Mouse (Mus musculus): ENCODE results near the gene Atp5d. TPM values are rescaled to one million over a fixed set of nuclear protein-coding genes. Genes with fewer than 3 reads are reported as not detected.
A peak's percentile ranks its signal among the peaks of the same experiment; 100 is the strongest.

The Atp5d gene
- polyA plus RNA-seq, 1 experiment from 2014 or later, result 401 TPM

DNA sequence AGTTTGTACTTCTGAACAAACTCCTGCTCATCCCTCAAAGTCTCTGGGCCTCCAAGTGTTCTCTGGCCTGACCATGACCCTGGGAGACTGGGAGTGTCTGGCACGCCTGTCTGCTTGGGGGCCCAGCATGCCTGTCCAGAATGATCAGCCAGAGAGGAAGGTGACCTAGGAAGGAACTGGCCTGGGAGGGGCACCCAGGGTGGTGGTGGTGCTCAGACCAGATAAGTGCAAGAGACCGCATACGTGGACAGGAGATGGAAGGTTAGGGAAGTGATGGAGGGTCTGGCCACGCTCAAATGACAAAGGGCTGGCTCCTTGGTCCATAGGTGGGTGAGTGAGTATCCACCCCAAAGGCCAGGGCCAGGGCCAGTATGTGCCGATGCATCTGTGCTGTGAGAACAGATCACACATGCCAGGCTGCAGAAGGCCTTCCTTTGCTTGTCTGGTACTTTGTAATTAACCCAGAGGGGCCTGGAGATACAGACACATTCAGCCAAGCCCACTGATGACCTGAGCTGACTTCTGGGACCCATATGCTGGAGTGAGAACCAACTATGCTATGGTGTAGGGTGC is 8.8 kb downstream of the Atp5d start:
- peaks cover 16% of the 10 kb centered on the region for H3K4me1 ChIP-seq (replicated peaks; ENCODE audit: control insufficient read depth, insufficient read depth, low read length)
- WGBS, result 75% methylated on average over 5 of the region's 5 CpGs
- peak overlapping the region; percentile 100 for H3K27ac ChIP-seq (ENCODE audit: low read depth, low read length)
- H3K9ac ChIP-seq (ENCODE audit: low read length), result peak overlapping the region; percentile 95; the same call in 1 of the 2 replicates
- H3K36me3 ChIP-seq (ENCODE audit: control insufficient read depth, insufficient read depth, low read length), result peaks cover 7% of the 10 kb centered on the region
- H3K9me3 ChIP-seq (ENCODE audit: control insufficient read depth, low read length), result no peaks in the 10 kb centered on the region
- H3K4me2 ChIP-seq (ENCODE audit: low read depth, low read length, severe bottlenecking), result peak overlapping the region; percentile 65
- H3K4me3 ChIP-seq (ENCODE audit: low read depth, low read length), result peak overlapping the region; percentile 99
- ATAC-seq (replicated peaks; ENCODE audit: low FRiP score) (no peak), DNase-seq (ENCODE audit: low spot score) (peak; percentile 61)
- no peaks in the 10 kb centered on the region for H3K27me3 ChIP-seq (ENCODE audit: control insufficient read depth, insufficient read depth, low read length)

- H3K36me3 ChIP-seq (ENCODE audit: control insufficient read depth, insufficient read depth, low read length), result peaks cover 10% of the 10 kb centered on the region
Observed at GRCm38 (mm10) chr10:80147719-80148601, 9.5 kb downstream of the Atp5d start, which contains the start of gene Midn. Gene Midn (plus strand): TSS chr10:80148272.

GRCm38 (mm10) chr10:80148610-80149290 is 10.3 kb downstream of the Atp5d start:
- DNase-seq (ENCODE audit: low spot score), result peak; percentile 97
- peak; percentile 45 for ATAC-seq (replicated peaks; ENCODE audit: low FRiP score)
- peak overlapping the region; percentile 99 for H3K4me3 ChIP-seq (ENCODE audit: low read depth, low read length)
- H3K27ac ChIP-seq (ENCODE audit: low read depth, low read length), result peak overlapping the region; percentile 100
- H3K9ac ChIP-seq (ENCODE audit: low read length), result peak overlapping the region; percentile 95
- peaks cover 26% of the 10 kb centered on the region for H3K4me1 ChIP-seq (replicated peaks; ENCODE audit: control insufficient read depth, insufficient read depth, low read length)
- no peaks in the 10 kb centered on the region for H3K27me3 ChIP-seq (ENCODE audit: control insufficient read depth, insufficient read depth, low read length)
- peak overlapping the region; percentile 65 for H3K4me2 ChIP-seq (ENCODE audit: low read depth, low read length, severe bottlenecking)
- H3K36me3 ChIP-seq (ENCODE audit: control insufficient read depth, insufficient read depth, low read length), result peaks cover 18% of the 10 kb centered on the region
- under 1% methylated on average over 56 of the region's 57 CpGs for WGBS
- no peaks in the 10 kb centered on the region for H3K9me3 ChIP-seq (ENCODE audit: control insufficient read depth, low read length)

More at GRCm38 (mm10) chr10:80147719-80148601, 9.5 kb downstream of the Atp5d start, which contains the start of gene Midn:
- Histone ChIP-seq H3K9me3 (ENCODE audit: control insufficient read depth, low read length) (no peaks in the 10 kb centered on the region), H3K27me3 (ENCODE audit: control insufficient read depth, insufficient read depth, low read length) (no peaks in the 10 kb centered on the region), H3K9ac (ENCODE audit: low read length) (peak within 1 kb of the TSS; percentile 95), H3K4me1 (replicated peaks; ENCODE audit: control insufficient read depth, insufficient read depth, low read length) (peaks cover 19% of the 10 kb centered on the region), H3K27ac (ENCODE audit: low read depth, low read length) (peak within 1 kb of the TSS; percentile 100), H3K4me3 (ENCODE audit: low read depth, low read length) (peak within 1 kb of the TSS; percentile 99), H3K4me2 (ENCODE audit: low read depth, low read length, severe bottlenecking) (peak within 1 kb of the TSS; percentile 65)
- DNase-seq (ENCODE audit: low spot score) (peak; percentile 88), ATAC-seq (replicated peaks; ENCODE audit: low FRiP score) (peak; percentile 28)
- WGBS, result under 1% methylated on average over 37 of the region's 42 CpGs

- DNase-seq (ENCODE audit: low spot score) (peak; percentile 99), ATAC-seq (replicated peaks; ENCODE audit: low FRiP score) (peak; percentile 80)
- under 1% methylated on average over 88 of the region's 88 CpGs for WGBS
- Histone ChIP-seq H3K9ac (ENCODE audit: low read length) (peak overlapping the region; percentile 100), H3K4me2 (ENCODE audit: low read depth, low read length, severe bottlenecking) (peak overlapping the region; percentile 73), H3K36me3 (ENCODE audit: control insufficient read depth, insufficient read depth, low read length) (peaks cover 23% of the 10 kb centered on the region), H3K4me1 (replicated peaks; ENCODE audit: control insufficient read depth, insufficient read depth, low read length) (peaks cover 33% of the 10 kb centered on the region), H3K27me3 (ENCODE audit: control insufficient read depth, insufficient read depth, low read length) (no peaks in the 10 kb centered on the region), H3K4me3 (ENCODE audit: low read depth, low read length) (peak overlapping the region; percentile 99), H3K27ac (ENCODE audit: low read depth, low read length) (peak overlapping the region; percentile 100), H3K9me3 (ENCODE audit: control insufficient read depth, low read length) (no peaks in the 10 kb centered on the region)
Observed at GRCm38 (mm10) chr10:80149291-80150225, 11.1 kb downstream of the Atp5d start.

DNA sequence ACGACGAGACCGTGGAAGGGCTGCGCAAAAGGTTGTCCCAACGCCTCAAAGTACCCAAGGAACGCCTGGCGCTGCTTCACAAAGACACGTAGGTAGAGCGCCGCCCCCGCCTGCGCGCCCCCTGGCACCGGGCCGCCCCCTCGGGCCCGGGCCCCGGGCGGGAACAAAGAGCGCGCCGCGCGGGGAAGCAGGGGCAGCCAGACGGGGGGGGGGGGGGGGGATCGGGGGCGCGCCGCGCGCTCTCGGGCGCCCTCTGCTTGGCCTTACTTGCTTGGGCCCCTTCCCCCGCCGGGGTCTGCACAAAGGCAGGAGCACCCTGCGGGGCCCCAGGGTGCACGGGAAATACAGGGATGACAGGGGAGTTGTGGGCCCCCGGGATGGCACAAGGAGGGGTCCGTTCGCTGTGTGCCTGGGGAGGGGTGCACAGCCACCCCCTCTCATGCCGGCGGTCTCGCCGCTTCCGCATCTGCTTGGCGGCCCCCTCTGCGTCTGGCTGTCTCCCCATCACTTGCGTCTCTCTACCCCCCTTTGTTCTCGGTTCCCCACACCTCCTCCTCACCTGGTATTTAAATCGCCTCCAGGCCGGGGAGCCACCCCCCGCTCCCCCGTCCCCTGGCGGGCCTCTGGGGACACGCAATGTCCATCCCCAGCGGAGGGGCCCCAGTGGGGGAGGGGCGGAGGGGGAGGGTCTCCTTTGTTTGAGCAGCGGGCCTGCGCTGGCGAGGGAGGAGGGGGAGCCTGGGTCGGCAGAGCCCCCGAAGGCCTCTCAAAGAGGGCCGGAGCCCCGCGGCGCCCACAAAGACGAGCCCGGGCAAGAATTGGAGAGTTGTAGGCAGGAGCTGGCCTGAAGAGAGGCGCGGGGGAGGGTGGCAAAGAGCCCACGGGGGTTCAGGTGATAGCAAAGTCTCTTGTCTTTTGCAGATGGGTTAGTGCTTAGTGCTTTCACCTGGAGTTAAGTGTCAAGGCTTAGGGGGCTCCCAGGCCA is 12.1 kb downstream of the Atp5d start:
- Histone ChIP-seq H3K9ac (ENCODE audit: low read length) (peak overlapping the region; percentile 100), H3K27me3 (ENCODE audit: control insufficient read depth, insufficient read depth, low read length) (no peaks in the 10 kb centered on the region), H3K9me3 (ENCODE audit: control insufficient read depth, low read length) (no peaks in the 10 kb centered on the region), H3K36me3 (ENCODE audit: control insufficient read depth, insufficient read depth, low read length) (peaks cover 33% of the 10 kb centered on the region), H3K27ac (ENCODE audit: low read depth, low read length) (peak overlapping the region; percentile 99), H3K4me1 (replicated peaks; ENCODE audit: control insufficient read depth, insufficient read depth, low read length) (peaks cover 39% of the 10 kb centered on the region), H3K4me3 (ENCODE audit: low read depth, low read length) (peak overlapping the region; percentile 99), H3K4me2 (ENCODE audit: low read depth, low read length, severe bottlenecking) (peak overlapping the region; percentile 73)
- ATAC-seq (replicated peaks; ENCODE audit: low FRiP score) (peak; percentile 22), DNase-seq (ENCODE audit: low spot score) (peak; percentile 97)
- under 1% methylated on average over 55 of the region's 71 CpGs for WGBS

DNA sequence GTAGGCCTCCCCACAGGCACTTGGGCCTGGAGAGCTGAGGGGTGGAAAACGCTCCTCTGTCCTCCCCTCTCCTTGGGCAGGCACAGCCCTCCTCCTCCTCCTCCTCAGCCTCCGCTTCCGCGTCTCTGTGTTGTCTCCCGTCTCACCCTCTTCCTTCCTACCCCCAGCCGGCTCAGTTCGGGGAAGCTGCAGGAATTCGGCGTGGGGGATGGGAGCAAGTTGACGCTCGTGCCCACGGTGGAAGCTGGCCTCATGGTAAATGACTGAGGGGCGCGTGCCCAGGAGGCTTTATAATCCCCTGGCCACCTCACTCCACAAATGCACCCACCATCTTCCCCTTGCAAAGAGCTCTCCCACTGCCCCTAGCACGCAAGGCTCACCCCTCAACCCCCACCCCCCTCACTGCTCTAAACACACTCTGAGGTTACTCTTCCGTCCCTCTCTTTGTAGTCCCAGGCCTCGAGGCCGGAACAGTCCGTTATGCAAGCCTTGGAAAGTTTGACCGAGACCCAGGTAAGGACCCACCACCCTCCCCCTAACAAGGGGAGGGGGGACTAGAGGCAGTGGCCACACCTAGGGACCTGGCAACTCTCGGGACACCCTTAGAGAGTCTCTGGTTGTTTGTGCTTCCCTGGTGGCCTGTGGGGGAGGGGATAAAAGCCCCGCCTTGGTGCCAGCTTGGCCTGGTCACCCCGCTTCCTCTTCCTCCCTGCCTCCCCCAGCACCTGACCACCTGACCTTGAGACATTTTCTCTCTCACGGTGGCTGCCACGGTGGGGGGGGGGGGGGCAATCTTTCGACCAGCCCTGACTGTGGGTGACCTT is 13.0 kb downstream of the Atp5d start:
- H3K4me1 ChIP-seq (replicated peaks; ENCODE audit: control insufficient read depth, insufficient read depth, low read length), result peaks cover 43% of the 10 kb centered on the region
- peak overlapping the region; percentile 99 for H3K4me3 ChIP-seq (ENCODE audit: low read depth, low read length)
- 1% methylated on average over 26 of the region's 26 CpGs for WGBS
- DNase-seq (ENCODE audit: low spot score) (peak; percentile 80), ATAC-seq (replicated peaks; ENCODE audit: low FRiP score) (no peak)
- H3K27me3 ChIP-seq (ENCODE audit: control insufficient read depth, insufficient read depth, low read length), result no peaks in the 10 kb centered on the region
- peak overlapping the region; percentile 73 for H3K4me2 ChIP-seq (ENCODE audit: low read depth, low read length, severe bottlenecking)
- H3K36me3 ChIP-seq (ENCODE audit: control insufficient read depth, insufficient read depth, low read length), result peaks cover 40% of the 10 kb centered on the region
- no peaks in the 10 kb centered on the region for H3K9me3 ChIP-seq (ENCODE audit: control insufficient read depth, low read length)
- H3K27ac ChIP-seq (ENCODE audit: low read depth, low read length), result peak overlapping the region; percentile 99
- H3K9ac ChIP-seq (ENCODE audit: low read length), result peak overlapping the region; percentile 100

All from forebrain, embryonic 11.5 days (tissue).